Mouse (Mus musculus) bone marrow, adult 2 months (tissue): ENCODE results near the gene Hamp. TPM values are rescaled to one million over a fixed set of nuclear protein-coding genes. Genes with fewer than 3 reads are reported as not detected.

ENCODE experiments used
- H3K27ac ChIP-seq: fragments of 200-500 bp; 2 replicates; pipeline ENCODE4 v1.5.1; 2012; ENCODE audit warnings: low read depth, mild to moderate bottlenecking, control low read depth, inconsistent platforms, low read length; ENCODE audit not compliant: control insufficient read depth, poor library complexity, insufficient read depth
- H3K4me1 ChIP-seq: fragments of 200-500 bp; 2 replicates; pipeline ENCODE4 v1.6.1; 2011; ENCODE audit warnings: low read length; ENCODE audit not compliant: control insufficient read depth, insufficient read depth
- H3K4me3 ChIP-seq: fragments of 200-500 bp; replicated peaks from 2 replicates; pipeline ENCODE3; 2011; ENCODE audit warnings: mild to moderate bottlenecking, low read depth, low read length, control low read depth; ENCODE audit not compliant: control insufficient read depth
- CTCF ChIP-seq: fragments of 200-500 bp; IDR thresholded peaks from 2 replicates; pipeline ENCODE4 v1.5.1; 2011; ENCODE audit warnings: low read length, control low read depth; ENCODE audit not compliant: control insufficient read depth, insufficient read depth
- POLR2A ChIP-seq: fragments of 200-500 bp; IDR thresholded peaks from 2 replicates; pipeline ENCODE4 v1.6.1; 2011; ENCODE audit warnings: low read depth, mild to moderate bottlenecking, control low read depth, low read length, borderline replicate concordance; ENCODE audit not compliant: control insufficient read depth
- WGBS: fragments of 180-500 bp; shearing (Covaris S2); methylation state at CpG from one replicate; pipeline ENCODE4 v1.1.7; 2018; 5-methylcytosine and 5-hydroxymethylcytosine counted together
- polyA plus RNA-seq: library from polyadenylated mRNA; stranded (reverse); fragments of >200 nt; gene quantifications from 2 replicates; pipeline ENCODE4 v1.2.4, GENCODE M21; 2011; ENCODE audit warnings: low replicate concordance; ENCODE audit not compliant: missing spikeins, insufficient read depth, insufficient read length

Hamp gene
- polyA plus RNA-seq, 1 experiment, result 42.2 TPM

DNA sequence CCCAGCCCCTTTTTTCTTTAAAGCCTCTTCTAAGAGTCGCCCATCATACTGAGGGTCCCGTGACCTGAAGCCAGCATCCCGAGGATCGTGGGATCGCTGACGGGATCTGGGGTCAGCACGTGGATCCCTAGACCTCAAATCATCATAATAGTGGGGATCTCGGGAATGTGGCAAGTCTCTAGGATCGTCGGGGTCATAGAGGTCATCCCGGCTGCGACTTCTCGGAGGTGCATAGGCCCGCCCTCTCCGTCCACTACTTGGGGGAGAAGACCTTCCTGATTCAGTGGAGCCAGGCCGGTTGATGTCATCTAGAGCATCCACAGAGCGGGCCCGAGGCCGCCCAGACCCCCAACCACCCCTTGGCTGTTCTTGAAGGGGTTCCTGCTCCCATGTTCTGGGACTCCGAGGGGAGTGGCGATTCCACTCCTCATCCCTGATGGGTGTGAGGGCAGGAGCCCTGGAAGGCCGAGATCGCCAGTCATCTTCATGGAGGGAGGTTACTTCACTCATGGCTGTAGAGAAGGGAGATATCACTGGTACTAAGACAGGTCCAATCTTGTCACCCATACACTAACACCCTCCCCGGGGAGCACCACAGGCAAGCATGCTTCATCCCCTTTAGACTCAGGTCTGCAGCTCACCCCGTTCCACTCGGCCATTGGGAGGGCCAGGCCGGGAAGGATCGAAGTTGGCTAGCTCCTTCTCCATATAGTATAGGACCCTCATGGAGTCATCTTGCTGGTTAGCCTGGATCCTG, 14.5 kb upstream of the Hamp start:
- H3K27ac ChIP-seq, result no peak overlapping the region
- TF ChIP-seq CTCF, result no peak
- TF ChIP-seq POLR2A, result no peak
- 86% methylated on average over 28 of the region's 28 CpGs for WGBS
- H3K4me3 ChIP-seq, result no peak overlapping the region
- peaks cover 3% of the 10 kb centered on the region; the same call in 1 of the 2 replicates for H3K4me1 ChIP-seq

DNA sequence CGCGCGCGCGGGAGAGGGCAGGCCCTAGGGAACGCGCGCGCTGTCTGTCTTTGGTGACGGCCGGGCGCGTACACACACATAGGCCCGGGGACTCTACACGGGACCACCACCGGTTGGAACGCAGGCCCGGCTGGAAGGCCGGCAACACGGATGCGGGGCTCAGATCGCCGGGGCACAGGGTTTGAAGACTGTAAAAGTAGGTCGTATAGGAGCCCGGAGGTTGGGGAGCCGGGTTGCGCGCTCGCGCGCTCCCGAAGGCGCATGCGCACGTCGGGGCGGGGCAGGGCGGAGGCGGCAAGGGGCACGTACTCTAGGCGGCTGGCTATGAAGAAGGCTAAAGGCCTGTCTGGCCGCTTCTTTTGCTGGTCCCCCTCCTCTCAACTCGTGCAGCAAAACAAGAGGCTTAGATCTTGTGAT, 13.5 kb upstream of the Hamp start:
- peak overlapping the region; percentile 97 for H3K4me3 ChIP-seq
- peak overlapping the region; percentile 99 for H3K27ac ChIP-seq
- under 1% methylated on average over 43 of the region's 43 CpGs for WGBS
- TF ChIP-seq CTCF, result no peak
- peak; percentile 77; the same call in 1 of the 2 replicates for TF ChIP-seq POLR2A
- peaks cover 3% of the 10 kb centered on the region; the same call in 1 of the 2 replicates for H3K4me1 ChIP-seq

DNA sequence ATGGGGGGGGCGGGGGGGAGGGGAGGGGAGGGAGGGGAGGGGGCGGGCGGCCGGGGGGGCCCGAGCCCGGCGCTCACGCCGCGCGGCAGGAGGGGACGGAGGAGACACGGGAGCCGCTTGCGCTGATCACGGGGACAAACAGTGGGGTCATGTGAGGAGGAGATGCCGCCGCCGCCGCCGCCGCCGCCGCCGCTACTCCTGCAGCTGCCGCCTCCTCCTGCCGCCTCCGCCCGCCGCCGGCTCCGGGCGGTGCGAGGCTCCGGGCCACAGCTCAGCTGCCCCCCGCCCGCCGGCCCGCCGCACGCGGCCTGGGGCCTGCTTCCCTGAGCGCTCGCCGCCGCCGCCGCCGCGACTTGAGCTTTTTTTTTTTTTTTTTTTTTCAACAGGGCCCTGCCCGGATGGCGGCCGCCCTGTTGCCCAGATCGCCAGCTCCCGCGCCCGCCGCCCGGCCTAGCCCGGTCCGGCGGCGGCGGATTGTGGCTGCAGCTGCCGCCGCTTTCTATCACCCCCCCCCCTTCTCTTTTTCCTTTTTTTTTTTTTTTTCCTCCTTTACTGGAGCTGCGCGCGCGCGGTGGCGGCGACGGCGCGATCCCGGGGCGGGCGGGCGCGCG, 13.0 kb upstream of the Hamp start, which contains the start of gene Usf2:
TSS of gene Usf2 (minus strand) at position 48 of the 611 bp plus-strand sequence.
- peaks cover 3% of the 10 kb centered on the region; the same call in 1 of the 2 replicates for H3K4me1 ChIP-seq
- H3K27ac ChIP-seq, result peak within 1 kb of the TSS; percentile 99
- peak within 1 kb of the TSS; percentile 97 for H3K4me3 ChIP-seq
- WGBS, result under 1% methylated on average over 67 of the region's 82 CpGs
- TF ChIP-seq CTCF, result no peak
- no peak for TF ChIP-seq POLR2A

DNA sequence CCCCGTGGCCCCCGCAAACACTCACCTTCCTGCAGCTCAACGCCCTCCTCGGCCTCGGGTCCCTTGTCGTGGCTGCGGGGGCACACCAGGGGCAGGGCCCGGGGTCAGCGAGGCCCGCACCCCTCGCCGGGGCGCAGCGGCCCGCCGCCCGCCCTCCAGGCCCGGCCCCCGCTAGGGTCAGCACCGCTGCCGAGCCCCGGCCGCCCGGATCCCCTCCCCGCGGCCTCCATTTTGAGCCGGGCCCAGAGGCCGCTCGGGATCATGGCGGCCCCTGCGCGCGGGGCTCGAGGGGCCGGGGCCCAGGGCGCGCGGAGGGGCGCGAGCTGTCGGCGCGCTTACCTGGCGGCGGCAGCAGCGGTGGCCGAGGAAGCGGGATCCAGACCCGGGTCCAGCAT, 12.5 kb upstream of the Hamp start:
- TF ChIP-seq CTCF, result no peak
- TF ChIP-seq POLR2A, result no peak
- peak overlapping the region; percentile 80 for H3K4me3 ChIP-seq
- peaks cover 3% of the 10 kb centered on the region; the same call in 1 of the 2 replicates for H3K4me1 ChIP-seq
- peak overlapping the region; percentile 99 for H3K27ac ChIP-seq
- WGBS, result under 1% methylated on average over 35 of the region's 49 CpGs

DNA sequence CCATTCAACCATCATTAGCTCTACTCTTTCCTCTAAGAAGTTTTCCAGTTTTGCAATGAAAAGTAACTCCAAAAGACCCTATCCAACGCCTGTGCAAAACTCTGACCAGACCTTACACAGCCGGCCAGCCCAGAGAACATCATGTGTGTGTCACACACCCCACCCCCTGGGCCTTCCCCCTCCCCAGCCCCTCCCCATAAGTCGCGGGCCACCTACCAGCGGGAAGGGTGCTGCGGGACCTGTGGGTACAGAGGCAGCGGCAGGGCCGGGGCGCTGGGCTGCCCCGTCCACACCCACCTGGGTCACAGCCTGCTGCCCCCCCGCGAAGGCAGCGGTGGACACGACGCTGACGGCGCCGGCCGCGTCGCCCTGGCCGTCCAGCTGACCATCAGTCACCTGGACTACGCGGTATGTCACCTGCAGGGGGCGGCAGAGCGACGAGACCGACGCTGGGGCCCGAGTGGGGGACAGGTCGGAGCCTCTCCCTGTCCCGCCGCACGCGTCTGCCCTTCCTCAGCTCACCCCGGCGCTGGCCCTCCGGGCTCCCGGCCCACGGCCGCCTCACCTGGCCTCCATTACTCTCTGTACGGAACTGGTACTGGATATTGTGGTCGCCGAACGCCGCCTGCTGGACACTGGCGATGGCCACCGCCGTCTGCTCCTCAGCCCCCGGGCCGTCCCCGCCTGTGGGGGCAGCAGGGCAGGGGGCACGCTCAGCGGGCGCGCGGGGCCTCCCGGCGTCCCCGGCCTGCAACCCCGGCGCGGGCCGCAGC, 11.9 kb upstream of the Hamp start:
- H3K4me3 ChIP-seq, result peak overlapping the region; percentile 80
- H3K27ac ChIP-seq, result peak overlapping the region; percentile 99
- TF ChIP-seq POLR2A (peak; percentile 55; the same call in 1 of the 2 replicates), CTCF (peak; percentile 71)
- under 1% methylated on average over 64 of the region's 64 CpGs for WGBS
- H3K4me1 ChIP-seq, result peaks cover 3% of the 10 kb centered on the region; the same call in 1 of the 2 replicates

DNA sequence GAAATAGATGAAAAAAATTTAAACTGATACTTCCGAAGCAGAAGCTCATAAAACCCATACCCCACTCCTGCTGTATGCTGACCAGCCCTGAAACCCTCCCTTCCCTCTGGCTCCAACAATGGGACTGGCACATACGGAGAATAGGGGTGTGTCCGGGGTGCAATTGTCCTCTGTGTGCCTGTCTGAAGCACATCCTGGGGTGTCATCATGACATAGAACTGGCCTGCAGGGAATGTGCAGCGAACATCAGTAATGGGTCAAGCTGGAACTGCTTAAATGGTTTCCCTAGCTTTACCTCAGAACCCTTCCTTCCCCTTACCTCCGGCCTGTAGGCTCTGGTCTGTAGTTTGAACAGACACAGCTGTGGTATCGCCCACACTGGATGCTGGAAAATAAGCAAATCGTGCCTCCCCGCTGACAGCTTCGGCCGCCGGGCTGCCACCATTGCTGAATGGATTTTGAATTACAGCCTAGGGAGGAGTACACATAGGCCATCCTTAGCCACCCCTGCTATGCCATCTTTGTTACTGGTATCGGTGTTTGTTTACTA, 11.2 kb upstream of the Hamp start:
- H3K27ac ChIP-seq, result no peak overlapping the region
- TF ChIP-seq CTCF (no peak), POLR2A (no peak)
- peak overlapping the region; percentile 21 for H3K4me3 ChIP-seq
- WGBS, result 89% methylated on average over 12 of the region's 12 CpGs
- H3K4me1 ChIP-seq, result peaks cover 3% of the 10 kb centered on the region; the same call in 1 of the 2 replicates

DNA sequence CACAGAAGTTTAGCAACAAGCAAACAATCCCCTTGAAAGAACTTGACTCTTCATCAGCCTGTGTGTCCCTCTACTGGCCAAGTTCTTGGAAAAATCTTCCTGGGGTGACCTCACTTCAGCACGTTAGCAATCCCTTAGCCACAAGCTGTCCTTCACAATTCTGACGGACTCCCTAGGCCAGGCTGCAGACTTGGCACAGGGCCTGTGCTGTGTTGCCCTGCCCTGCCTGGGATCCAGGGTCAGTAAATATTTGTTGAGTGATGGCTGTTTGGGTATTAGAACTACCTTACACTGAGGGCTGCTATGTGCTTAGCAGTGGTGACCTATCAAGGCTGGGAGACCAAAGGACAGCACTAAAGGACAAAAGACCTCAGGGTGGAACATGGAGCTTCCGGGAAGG, 10.2 kb upstream of the Hamp start:
- Histone ChIP-seq H3K4me1 (peaks cover 3% of the 10 kb centered on the region; the same call in 1 of the 2 replicates), H3K4me3 (no peak overlapping the region), H3K27ac (no peak overlapping the region; the same call in 1 of the 2 replicates)
- no peak for TF ChIP-seq CTCF
- no peak for TF ChIP-seq POLR2A
- WGBS, result 70% methylated on average over 3 of the region's 3 CpGs
